Mouse (Mus musculus) right cerebral cortex, postnatal 36 days (tissue): ENCODE results near the gene Spock3.
"Not testable (repeated sequence)": the region's sequence is repeated elsewhere in the genome, so short reads cannot be mapped to it uniquely, and the experiment has no call there.

Experiments used
- DNase-seq, 2 experiments: peaks; one replicate each; pipeline ENCODE4 v3.0.0; 2022; ENCODE audit warnings: low spot score in 2 of 2, mixed read lengths in 1 of 2

The Spock3 gene

DNA sequence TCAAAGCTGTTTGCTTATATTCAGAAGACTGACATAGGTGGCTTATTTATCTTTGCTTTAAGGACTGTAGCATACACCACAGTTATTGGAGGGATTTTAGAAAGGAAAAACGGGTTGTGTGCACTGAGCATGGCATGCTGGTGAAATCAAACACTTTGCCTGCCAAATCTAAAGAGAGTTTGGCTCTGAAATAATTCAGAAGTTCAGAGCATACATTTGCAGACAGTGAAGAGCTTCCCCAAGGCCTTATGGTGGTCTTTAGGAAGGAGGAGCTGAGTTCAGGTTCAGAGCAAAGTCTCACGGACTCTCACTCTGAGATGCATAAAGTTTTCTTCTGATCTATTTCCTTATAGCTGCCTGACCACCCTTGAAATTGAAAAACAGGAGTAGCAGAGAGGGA is at the start of gene Spock3:
Gene Spock3, plus strand, starts transcription at position 301 of the 400 bp plus-strand sequence.
- no peak for DNase-seq

DNA sequence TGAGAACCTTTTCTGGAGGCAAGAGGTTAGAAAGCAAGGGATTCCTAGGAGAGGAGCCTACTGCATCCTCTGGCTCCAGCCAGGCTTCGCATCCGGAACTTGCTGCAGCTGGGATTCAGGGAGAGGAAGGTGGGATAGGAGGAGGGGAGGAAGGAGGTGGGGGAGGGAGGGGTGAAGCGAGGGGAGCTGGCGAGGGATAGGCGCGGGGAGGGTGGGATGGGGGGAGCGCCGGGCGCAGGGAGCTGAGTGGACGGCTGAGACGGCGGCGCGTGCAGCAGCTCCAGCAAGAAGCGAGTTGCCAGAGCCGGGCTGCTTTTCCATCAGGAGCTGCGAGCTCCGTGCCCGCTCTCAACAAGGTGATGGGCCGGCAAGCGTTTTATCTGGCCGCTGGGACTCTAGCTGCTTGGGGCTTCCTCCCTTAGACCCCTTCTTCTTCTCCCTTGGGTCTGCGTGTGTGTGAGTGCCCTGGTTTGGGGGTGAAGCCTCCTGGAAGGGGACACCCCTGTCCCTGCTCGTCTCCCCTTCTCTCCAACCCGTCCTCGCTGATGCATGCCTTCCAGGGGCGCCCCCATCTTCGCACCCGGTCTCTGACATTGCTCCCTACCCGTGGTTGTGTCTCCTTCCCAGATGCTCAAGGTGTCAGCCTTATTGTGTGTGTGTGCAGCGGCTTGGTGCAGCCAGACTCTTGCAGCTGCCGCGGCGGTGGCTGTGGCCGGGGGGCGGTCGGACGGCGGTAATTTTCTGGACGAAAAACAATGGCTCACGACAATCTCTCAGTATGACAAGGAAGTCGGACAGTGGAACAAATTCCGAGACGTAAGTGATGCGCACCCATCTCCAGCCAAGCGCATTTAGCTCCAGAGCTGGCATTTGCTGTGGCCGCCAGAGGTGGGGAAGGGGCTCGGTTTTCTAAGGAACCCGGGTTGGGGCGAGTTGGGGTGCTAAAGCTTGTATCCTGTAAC is 645 bp downstream of the Spock3 start:
- DNase-seq: peak; percentile 28 to 34

DNA sequence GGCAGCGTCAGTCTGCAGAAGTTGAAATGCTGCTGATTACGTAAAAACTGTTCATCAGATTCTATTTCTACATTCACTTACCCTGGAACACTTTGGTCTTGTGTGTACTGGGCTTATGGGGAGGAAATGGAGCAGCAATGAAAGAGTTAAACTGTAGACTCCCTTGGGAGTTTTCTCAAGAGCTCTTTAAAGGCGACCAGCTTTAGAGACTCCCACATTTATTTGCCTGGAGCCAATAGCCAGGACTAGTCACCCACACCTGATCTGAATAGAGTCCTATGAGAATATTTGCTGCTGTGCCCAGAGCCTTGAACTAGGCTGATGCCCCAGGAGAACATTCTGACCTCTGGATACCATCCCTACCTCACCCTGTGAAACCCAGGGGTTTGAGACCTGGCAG is 1.7 kb downstream of the Spock3 start:
- peak in 1 of 2 experiments; percentile 9 for DNase-seq

DNA sequence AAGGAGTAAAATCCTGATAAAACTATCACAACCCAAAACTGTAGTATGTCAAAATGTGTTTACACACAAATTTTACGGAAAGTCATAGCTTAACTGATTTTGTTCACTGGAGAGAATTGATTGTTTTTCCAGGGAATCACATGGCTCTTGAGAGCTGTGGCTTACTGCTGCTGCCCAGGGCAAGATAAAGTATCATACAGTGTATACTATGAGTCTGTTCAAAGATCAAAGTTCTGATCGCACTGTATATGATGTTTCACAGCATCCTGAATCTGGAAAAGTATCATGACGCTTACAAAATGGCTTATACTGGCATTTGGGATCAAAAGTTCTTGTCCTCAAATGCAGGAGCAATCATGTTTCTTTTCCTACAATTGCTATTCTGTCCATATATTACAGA is 11.8 kb downstream of the Spock3 start:
- DNase-seq: no peak

DNA sequence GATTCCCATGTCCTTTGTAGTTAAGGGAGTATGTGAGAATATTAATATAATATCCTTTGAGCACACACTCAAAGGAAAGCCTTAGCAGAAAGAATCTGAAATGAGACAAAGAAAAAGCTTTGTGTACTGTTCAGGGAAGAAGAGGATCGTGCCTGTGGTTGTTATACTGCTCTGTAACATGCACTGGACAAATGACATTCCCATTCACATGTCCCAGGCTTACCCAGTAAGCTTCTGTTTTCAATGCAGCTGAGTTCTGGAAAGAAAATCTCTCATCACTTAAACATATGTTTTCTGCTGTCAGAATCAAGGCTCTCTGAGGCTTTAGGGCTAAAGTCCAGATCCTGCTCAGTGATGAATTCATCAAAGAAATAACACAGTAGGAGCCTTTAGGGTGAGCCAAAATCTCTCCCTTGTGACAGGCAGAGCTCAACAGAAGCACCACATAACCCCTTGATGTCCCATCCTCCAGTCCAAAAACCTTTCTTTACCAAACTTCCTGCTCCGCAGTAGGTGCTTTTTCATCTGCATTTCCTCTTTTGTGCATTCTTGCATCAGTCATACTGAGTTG is 19.1 kb downstream of the Spock3 start:
- no peak for DNase-seq

DNA sequence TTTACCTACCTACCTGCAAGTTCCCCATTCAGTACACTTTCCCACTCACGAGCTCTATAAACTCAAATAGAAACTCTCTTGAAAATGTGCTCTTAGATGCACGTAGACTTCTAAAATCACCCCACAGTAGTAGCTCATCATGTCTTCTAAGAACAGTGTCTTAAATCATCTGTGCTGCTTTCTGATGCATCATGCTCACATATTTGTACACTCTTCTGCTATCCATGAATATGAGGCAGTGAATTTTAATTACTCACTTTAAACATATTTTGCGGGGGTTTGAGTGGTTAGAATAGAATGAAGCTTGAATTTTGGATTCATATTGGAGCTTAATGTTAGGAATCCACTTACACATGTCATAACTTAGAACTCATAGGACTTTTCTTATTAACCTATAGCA is 138.2 kb downstream of the Spock3 start:
- no peak for DNase-seq

DNA sequence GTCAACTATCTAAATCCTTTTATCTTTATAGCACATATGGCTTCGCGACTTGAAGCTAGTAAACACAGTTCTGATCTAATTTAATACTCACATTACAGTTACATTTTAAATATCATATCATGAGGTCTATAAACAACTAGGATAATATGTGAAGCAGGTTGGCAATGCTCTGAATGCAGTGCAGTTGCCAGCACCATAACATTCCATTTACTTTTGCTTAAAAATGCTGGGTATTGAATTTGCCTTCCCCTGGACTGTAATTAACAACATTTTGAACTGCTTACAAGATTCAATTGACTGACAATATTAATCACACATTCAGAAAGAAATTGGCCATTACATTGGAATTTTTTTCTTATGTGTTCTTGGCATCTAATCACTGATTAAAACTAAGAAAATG is 147.4 kb downstream of the Spock3 start:
- DNase-seq: no peak

DNA sequence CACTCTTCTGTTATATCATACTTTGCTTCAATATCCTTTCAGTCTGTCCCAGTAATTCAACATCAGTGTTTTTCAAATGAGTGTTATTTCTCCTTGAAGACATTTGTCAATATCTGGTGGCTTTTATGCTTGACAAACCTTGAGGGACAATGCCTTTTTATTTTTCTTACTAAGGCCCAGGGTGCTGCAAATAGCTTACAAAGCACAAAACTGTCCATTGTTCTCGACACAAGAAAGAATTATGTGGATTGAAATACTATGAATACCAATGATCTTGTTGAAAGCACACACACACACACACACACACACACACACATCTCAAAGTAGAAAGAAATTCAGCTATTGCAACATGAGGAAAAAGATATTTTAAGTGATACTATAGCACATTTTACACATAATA is 159.0 kb downstream of the Spock3 start:
- DNase-seq: no peak

DNA sequence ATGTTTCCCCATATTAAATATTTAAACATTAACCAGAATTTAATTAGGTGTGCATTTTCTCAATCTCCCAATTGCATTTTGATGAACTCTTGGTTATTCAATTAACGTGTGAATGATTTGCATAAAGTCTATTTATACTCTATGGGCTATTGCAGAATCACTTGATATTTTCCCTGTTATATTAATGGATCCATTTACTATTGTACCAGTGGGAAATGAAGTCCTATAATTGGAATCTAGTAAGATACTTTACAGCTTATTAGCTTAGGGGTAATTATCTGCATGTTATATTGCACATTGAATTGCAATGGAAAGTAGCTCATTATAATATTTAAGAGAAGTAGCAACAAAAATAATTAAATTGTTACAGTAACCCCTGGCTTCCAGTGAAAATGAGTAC is 162.1 kb downstream of the Spock3 start:
- no peak for DNase-seq

DNA sequence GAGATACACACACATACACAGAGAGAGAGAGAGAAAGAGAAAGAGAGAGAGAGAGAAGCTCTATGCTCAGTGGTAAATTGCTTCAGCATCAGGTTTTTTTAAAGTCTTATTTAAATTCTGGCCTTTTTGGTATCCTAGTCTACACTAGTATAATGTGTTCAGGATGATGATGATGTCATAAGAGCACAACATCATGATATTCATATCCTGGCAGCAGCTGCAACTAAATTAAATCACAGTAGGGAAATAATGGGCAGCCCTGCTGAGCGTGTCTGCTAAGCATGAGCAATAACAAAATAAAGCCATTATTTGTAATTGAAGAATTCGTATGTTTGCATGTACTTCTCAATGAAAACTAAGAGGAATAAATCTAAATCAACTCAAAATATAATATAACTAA is 169.7 kb downstream of the Spock3 start:
- no peak for DNase-seq

DNA sequence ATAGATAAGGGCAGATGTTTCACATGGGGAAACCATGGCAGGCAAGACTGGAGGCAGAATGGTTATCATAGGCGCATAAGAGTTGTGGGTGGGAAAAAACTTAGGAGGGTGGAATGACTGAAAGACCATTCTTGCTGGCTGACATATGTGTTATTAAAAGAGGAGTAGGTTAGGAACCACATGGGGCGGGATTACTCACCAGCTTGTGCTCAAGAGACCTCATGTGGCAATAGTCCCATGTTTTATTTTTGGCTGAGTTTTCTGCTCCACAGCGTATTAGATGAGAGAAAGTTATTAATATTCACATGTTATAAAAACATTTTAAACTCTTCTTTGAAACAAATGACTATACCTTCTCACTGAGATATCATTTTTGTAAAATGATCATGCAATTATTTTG is 184.6 kb downstream of the Spock3 start:
- DNase-seq: no peak

DNA sequence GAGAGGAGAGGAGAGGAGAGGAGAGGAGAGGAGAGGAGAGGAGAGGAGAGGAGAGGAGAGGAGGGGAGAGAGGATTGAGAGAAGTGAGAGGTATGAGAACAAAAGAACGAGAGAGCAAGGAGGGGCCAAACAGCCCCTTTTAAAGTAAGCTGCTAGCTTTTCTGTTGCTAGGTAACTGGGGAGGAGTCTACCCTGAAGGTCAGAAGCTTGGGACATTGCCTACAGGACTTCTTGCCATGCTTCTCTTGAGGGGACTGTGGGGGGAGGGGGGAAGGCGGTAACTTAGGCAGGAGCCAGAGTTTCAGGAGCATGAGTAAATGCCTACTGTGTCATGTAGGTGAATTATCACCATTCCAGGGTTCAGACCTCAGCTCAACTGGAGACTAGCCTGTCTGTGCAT is 213.1 kb downstream of the Spock3 start:
- DNase-seq: not testable (repeated sequence)

DNA sequence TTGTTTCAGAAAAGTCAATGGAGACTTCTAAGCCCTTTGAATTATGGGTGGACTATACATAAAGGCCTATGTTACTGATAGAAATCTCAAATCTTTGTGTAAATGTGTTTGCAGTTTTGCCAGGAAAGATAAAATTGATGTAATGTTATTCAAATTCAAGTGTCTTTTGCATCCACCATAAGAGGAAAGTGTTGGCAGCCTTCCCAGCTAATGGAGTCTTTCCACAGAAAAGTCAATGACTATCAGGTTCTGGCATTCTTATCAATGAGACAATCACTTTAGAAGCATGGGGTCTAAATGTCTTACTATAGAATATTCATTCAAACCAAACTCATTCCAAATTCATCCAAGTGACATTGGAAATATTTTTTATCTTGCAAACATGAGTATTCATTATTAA is 214.5 kb downstream of the Spock3 start:
- no peak for DNase-seq

DNA sequence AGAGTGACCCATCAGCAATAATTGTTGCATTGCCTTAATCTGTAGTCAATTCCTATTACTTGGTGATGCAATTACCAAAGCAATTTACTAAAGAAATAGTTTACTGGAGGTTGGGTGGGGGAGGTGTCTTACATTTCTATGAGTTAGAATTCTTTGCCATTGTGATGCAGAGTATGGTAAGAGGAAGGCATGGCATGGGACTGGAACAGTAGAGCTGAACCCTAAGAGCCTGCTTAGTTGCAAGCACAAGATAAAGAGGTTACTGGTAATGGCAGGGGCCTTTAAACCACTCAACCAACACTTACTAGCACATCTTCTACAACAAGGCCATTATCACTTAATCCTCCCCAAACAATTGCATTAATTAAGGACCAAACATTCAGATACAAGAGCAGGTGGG is 219.1 kb downstream of the Spock3 start:
- no peak for DNase-seq

DNA sequence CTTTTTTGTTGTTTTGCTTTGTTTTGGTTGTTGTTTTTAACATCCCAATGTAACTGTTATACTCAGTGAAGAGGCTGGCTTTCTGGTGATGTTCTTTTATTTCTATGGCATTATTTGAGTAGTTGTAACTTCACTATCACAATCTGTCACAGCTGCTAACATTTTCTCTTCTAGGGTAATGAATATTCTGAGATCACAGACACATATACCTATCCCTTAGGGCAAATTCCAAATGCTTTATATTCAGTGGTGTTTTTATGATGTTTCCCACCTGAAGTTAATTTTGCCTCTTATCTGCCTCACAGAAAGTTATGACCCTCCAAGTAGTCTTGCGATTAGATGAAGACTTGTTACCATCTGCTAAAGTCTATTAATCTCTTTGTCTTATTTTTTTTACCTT is 230.5 kb downstream of the Spock3 start:
- DNase-seq: no peak

DNA sequence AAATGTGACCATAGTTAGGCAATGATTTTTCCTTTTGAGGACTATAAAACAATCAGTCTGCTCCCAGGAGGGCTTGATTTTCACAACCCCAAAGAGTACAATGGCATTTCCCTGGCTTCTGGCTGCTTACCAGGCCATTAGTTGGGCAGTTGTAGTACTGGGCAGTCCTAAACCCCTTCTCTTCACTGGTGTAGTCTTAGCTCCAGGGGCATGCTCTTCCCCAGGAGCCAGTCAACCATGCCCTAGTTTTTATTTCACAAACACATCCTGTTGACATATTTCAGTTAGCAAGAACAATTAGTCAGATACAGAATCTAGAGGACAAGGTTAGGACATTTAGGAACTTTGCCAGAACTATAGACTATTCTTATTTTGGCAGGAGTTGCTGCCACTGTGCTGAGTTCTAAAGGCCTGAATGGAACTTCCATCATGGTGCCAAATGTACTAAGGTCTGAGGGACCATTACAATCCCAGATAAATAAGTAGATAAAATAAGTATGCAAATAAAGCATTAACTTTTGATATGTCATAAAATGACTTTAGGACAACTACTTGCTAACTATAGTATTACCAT is 308.1 kb downstream of the Spock3 start:
- DNase-seq: no peak

DNA sequence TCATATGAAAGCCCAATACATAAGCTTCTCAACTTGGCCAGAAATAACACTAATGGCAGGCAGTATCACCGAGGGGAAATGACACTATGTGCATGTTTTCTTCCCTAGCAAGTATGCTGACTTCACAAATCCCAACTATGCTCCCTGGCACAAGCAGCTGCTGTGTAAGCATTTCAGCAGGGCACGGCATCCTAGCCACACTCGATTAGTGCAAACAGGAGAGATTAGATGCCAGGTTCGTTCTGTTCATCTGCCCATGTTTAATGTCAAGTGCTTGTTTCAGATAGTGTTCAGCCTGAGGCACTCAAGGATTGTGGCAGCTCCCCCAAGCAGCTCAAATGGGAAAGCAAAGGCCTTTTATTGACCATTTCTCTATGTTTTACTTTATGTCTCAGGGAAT is 311.7 kb downstream of the Spock3 start:
- DNase-seq: no peak

DNA sequence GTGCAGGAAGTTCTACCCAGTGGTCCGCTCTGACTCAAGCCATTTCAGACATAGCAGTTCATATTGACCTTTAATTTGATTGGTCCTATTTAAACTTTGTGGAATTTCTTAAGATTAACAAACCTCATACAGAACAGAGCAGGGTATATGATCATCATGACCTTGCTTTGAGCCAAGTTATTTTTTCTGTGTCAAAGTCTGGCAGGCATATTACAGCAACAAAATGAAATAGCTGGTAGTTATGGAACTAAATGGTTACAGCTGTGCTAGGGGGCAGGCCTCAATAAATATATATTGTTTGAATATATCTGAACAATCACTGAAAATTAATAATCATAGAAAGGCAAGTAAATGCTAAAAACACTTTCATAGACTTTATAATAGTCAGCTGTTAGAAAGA is 384.6 kb downstream of the Spock3 start:
- no peak for DNase-seq

DNA sequence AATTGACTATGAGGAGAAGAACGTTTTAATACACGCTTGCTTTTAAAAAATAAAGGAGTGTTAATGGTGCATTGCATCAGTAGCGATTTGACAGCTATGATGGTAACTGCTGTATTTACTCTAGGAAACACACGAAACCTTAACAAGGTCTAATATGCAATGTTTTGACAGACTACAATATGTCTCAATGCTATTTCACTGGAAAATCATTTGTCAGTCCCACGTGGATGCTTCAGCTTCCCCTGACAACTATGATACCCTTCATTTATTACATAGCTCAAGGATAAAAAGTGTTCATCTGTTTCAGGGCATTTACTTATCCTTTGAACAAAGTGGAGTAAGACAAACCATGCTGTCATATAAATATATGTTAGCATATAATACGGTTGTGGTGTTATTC is 417.8 kb downstream of the Spock3 start:
- DNase-seq: no peak

DNA sequence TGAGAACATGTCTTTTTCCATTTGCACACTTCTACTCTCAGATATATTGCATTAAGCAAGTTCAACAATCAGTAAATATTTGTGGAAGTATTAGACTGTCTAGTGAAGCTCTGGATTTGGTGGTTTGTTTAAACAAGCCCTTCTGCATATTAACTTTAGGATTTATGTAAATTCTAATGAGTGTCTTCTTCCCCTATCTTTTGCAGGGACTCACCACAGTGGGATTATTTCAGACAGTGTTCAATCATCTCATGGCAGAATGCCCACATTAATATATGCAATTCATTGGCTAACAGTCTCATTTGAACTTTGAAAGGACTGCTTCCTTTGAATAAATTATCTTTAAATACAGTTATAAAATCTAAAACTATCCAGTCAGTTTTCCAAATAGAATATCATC is 446.9 kb downstream of the Spock3 start:
- no peak for DNase-seq
